In genomic region chr2:152617374-152617773, GRCm38 (mm10) we compare ENCODE assay signal across 14 mouse cellular contexts. TPM values are rescaled to one million over a fixed set of nuclear protein-coding genes. Genes with fewer than 3 reads are reported as not detected.
DNase-seq lines count a peak whose midpoint lies in the region; ATAC-seq and TF ChIP-seq lines count a peak whose summit lies in the region.
"Had no signal": no experiment of that assay in that cellular context is flagged by ENCODE, and none has a peak within 500 bp of the region (broad histone marks: within the 10 kb centered on the region; RNA-seq: fewer than 3 reads in every experiment).

No protein-coding gene starts in this region.

- no peak overlapping the region for H3K4me3 ChIP-seq in liver, embryonic 12.5 days
- H3K4me3 ChIP-seq in E14TG2a.4 (replicated peaks; ENCODE audit: low read length): no peak overlapping the region
- no peak overlapping the region for H3K4me3 ChIP-seq in cortical plate, adult 2 months (ENCODE audit: insufficient read depth, low read length)
- no peak overlapping the region for H3K4me3 ChIP-seq in hindbrain, embryonic 13.5 days
- H3K4me3 ChIP-seq: heart, embryonic 12.5 days; myocyte had no signal

- no peak for ATAC-seq in liver, embryonic 12.5 days
- ATAC-seq in hindbrain, embryonic 13.5 days (ENCODE audit: low FRiP score): no peak
- ATAC-seq: hindbrain, embryonic 16.5 days had no signal

- TF ChIP-seq CTCF in E14TG2a.4 (conservative IDR thresholded peaks at IDR 0.05; ENCODE audit: low read length): peak; percentile 44
- TF ChIP-seq CTCF in cortical plate, adult 2 months (IDR thresholded peaks at IDR 0.05; ENCODE audit: extremely low read depth, insufficient read depth, low read length): 0 out of 2 replicates have a peak, but pooled peaks have one; percentile 12

- H3K4me2 ChIP-seq in liver, embryonic 12.5 days: no peak overlapping the region
- H3K4me2 ChIP-seq in hindbrain, embryonic 13.5 days: no peak overlapping the region
- H3K4me2 ChIP-seq: heart, embryonic 12.5 days had no signal

- no peaks in the 10 kb centered on the region for H3K4me1 ChIP-seq in liver, embryonic 12.5 days
- peaks cover 20% of the 10 kb centered on the region for H3K4me1 ChIP-seq in E14TG2a.4 (replicated peaks; ENCODE audit: low read depth, low read length)
- H3K4me1 ChIP-seq in cortical plate, adult 2 months (ENCODE audit: control insufficient read depth, insufficient read depth, low read length): no peaks in the 10 kb centered on the region
- H3K4me1 ChIP-seq in hindbrain, embryonic 13.5 days (replicated peaks): no peaks in the 10 kb centered on the region

- H3K27me3 ChIP-seq in liver, embryonic 12.5 days (replicated peaks): peaks cover 28% of the 10 kb centered on the region
- H3K27me3 ChIP-seq in E14TG2a.4 (ENCODE audit: insufficient read depth, low read length): peaks cover 20% of the 10 kb centered on the region
- peaks cover 3% of the 10 kb centered on the region; the same call in 1 of the 2 replicates for H3K27me3 ChIP-seq in hindbrain, embryonic 13.5 days
- H3K27me3 ChIP-seq: heart, embryonic 12.5 days had no signal

- no peak for TF ChIP-seq POLR2A in cortical plate, adult 2 months (IDR thresholded peaks at IDR 0.05; ENCODE audit: extremely low read depth, insufficient read depth, low read length)

- WGBS in liver, embryonic 12.5 days (ENCODE audit: insufficient replicate concordance): 44% methylated on average over 5 of the region's 5 CpGs
- WGBS in hindbrain, embryonic 13.5 days: 59% methylated on average over 5 of the region's 5 CpGs

- DNase-seq in liver: peak; percentile 25
- peak; percentile 19 to 38 for DNase-seq in B cell, adult 2 months
- no peak for DNase-seq in right cerebral cortex, postnatal 4 days
- no peak for DNase-seq in lung, postnatal 36 days
- DNase-seq: right cerebral cortex, postnatal 14 days had no signal

- no peak overlapping the region for H3K9ac ChIP-seq in liver, embryonic 12.5 days
- no peak overlapping the region for H3K9ac ChIP-seq in hindbrain, embryonic 13.5 days
- H3K9ac ChIP-seq: heart, embryonic 12.5 days had no signal

- H3K27ac ChIP-seq in liver, embryonic 12.5 days: no peak overlapping the region
- no peak overlapping the region for H3K27ac ChIP-seq in cortical plate, adult 2 months (ENCODE audit: insufficient read depth, low read length)
- H3K27ac ChIP-seq in hindbrain, embryonic 13.5 days: no peak overlapping the region

- no peaks in the 10 kb centered on the region for H3K9me3 ChIP-seq in liver, embryonic 12.5 days (replicated peaks)
- H3K9me3 ChIP-seq in E14TG2a.4 (ENCODE audit: low read length): no peaks in the 10 kb centered on the region
- no peaks in the 10 kb centered on the region for H3K9me3 ChIP-seq in hindbrain, embryonic 13.5 days
- H3K9me3 ChIP-seq: heart, embryonic 12.5 days had no signal

- H3K36me3 ChIP-seq in liver, embryonic 12.5 days: no peaks in the 10 kb centered on the region
- H3K36me3 ChIP-seq in E14TG2a.4 (ENCODE audit: insufficient read depth, low read length): no peaks in the 10 kb centered on the region
- H3K36me3 ChIP-seq in hindbrain, embryonic 13.5 days: no peaks in the 10 kb centered on the region
- H3K36me3 ChIP-seq: heart, embryonic 12.5 days had no signal

RNA-seq across cellular contexts. Expression of gene Defb25, which starts 5.5 kb away (rescaled TPM):
- polyA plus RNA-seq in liver, embryonic 12.5 days (2016; fragmentation: Nextera tagmentation; extraction: Ambion mirVana): 0.56 TPM in 1 of 2 replicates, not detected in the other
- not detected in 2 replicates for polyA plus RNA-seq in cortical plate, adult 2 months (2012; rRNA removed)
- not detected in 2 replicates for polyA plus RNA-seq in hindbrain, embryonic 13.5 days (2015; fragmentation: Nextera tagmentation; extraction: Ambion mirVana)
- polyA plus RNA-seq: heart, embryonic 12.5 days; hindbrain, embryonic 16.5 days; limb, embryonic 11.5 days had no signal

RNA-seq across cellular contexts. Expression of gene Rem1, which starts 9.4 kb away (rescaled TPM):
- polyA plus RNA-seq in liver, embryonic 12.5 days (2016; fragmentation: Nextera tagmentation; extraction: Ambion mirVana): 1.3 and 1.4 TPM in 2 replicates
- 0.78 and 0.90 TPM in 2 replicates for polyA plus RNA-seq in cortical plate, adult 2 months (2012; rRNA removed)
- 0.30 and 0.57 TPM in 2 replicates for polyA plus RNA-seq in hindbrain, embryonic 13.5 days (2015; fragmentation: Nextera tagmentation; extraction: Ambion mirVana)

RNA-seq across cellular contexts. Expression of gene Defb36, which starts 13.2 kb away (rescaled TPM):
- polyA plus RNA-seq in liver, embryonic 12.5 days (2016; fragmentation: Nextera tagmentation; extraction: Ambion mirVana): not detected in 2 replicates
- polyA plus RNA-seq in cortical plate, adult 2 months (2012; rRNA removed): not detected in 2 replicates
- not detected in 2 replicates for polyA plus RNA-seq in hindbrain, embryonic 13.5 days (2015; fragmentation: Nextera tagmentation; extraction: Ambion mirVana)
- polyA plus RNA-seq: embryonic facial prominence, embryonic 14.5 days; heart, embryonic 12.5 days; hindbrain, embryonic 16.5 days; limb, embryonic 11.5 days; myocyte had no signal

RNA-seq across cellular contexts. Expression of gene Defb45, which starts 18.2 kb away (rescaled TPM):
- not detected in 2 replicates for polyA plus RNA-seq in liver, embryonic 12.5 days (2016; fragmentation: Nextera tagmentation; extraction: Ambion mirVana)
- polyA plus RNA-seq in cortical plate, adult 2 months (2012; rRNA removed): not detected in 2 replicates
- polyA plus RNA-seq in hindbrain, embryonic 13.5 days (2015; fragmentation: Nextera tagmentation; extraction: Ambion mirVana): not detected in 2 replicates
- polyA plus RNA-seq: embryonic facial prominence, embryonic 14.5 days; heart, embryonic 12.5 days; hindbrain, embryonic 16.5 days; limb, embryonic 11.5 days had no signal

RNA-seq across cellular contexts. Expression of gene Defb19, which starts 37.3 kb away (rescaled TPM):
- not detected in 2 replicates for polyA plus RNA-seq in liver, embryonic 12.5 days (2016; fragmentation: Nextera tagmentation; extraction: Ambion mirVana)
- polyA plus RNA-seq in cortical plate, adult 2 months (2012; rRNA removed): not detected in 2 replicates
- not detected in 2 replicates for polyA plus RNA-seq in hindbrain, embryonic 13.5 days (2015; fragmentation: Nextera tagmentation; extraction: Ambion mirVana)
- polyA plus RNA-seq: embryonic facial prominence, embryonic 14.5 days; hindbrain, embryonic 16.5 days; limb, embryonic 11.5 days; myocyte had no signal

Comparison
In these comparisons a context has a peak if more than half of its experiments do, and no peak if none do; other contexts are left out.
1. DNase-seq: peak in liver (single experiment) and B cell, adult 2 months (2 of 2); none in right cerebral cortex, postnatal 4 days (single experiment) and lung, postnatal 36 days (single experiment).